Mouse (Mus musculus) right cerebral cortex, postnatal 25 days (tissue): ENCODE measurements around the gene Ubfd1.
A peak's percentile ranks its signal among the peaks of the same experiment; 100 is the strongest.
"Not testable (repeated sequence)": the region's sequence is repeated elsewhere in the genome, so short reads cannot be mapped to it uniquely, and the experiment has no call there.

ENCODE experiments used
- DNase-seq: peaks from one replicate; pipeline ENCODE4 v3.0.0; 2022

Gene Ubfd1

DNA sequence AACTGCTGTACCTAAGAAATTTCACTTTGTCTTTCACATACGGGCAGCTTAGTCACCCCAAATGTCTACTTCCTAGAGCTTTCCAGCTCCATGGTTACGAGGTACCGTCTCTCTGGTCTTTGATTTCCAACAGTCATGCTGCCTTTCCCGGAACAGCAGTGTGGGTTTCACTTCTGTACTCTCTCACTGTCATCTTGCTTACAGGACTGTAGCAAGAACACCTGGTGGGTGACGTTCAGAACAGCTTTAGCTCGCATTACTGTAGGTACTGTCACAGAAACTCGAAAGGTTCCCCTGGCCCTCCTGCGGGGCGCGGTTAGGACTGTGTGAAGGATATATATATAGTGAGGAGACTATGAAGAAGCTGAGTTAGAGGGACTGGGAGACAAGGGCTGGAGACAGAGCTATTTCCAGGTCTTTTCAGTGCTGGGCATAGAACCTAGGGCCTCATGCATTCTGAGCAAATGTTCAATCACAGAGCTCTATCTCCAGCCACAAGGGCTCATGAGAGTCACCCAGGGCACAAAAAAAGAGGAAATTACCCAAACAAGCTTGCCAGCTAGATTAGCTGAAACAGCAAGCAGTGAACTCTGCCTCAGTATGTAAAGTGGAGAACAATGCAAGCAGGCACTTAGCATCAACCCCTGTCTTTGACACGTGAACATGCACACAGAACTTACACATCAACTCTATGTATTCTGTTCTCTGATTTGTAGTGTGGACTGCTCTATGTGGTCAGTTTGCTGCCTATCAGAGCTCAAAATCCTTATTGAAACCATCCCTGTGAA, 20.4 kb downstream of the Ubfd1 start:
- DNase-seq: no peak

DNA sequence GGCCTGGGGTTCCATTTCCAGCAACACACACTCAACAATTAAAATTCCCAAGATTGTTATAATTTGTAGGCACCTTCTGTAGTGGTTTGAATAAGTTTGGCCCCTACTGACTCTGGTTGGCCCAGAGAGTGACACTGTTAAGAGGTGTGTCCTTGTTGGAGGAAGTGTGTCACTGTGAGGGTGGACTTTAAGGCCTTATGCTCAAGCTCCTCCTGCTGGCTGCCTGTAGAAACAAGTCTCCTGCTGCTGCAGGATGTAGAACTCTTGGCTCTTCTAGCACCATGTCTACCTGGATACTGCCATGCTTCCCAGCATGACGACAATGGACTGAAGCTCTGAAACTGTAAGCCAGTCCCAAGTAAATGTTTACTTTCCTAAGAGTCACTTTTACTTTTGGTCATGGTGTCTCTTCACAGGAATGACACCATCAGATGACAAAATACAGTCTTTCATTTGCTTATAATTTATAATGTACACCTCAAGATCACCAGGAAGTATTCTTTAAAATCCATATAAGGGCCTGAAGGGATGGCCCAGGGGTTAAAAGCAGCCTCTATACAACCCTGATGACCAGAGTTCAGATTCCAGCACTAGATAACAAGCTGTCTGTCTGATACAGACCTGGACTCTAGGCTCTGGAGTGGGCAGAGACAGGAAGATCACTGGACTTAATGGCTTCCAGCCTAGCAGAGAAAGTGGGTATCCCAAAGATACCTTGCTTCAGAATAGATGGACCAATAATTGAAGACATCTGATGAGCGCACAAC, 27.8 kb downstream of the Ubfd1 start:
- no peak for DNase-seq

GRCm38 (mm10) chr7:122098009-122098408, 31.0 kb downstream of the Ubfd1 start:
- DNase-seq: no peak

DNA sequence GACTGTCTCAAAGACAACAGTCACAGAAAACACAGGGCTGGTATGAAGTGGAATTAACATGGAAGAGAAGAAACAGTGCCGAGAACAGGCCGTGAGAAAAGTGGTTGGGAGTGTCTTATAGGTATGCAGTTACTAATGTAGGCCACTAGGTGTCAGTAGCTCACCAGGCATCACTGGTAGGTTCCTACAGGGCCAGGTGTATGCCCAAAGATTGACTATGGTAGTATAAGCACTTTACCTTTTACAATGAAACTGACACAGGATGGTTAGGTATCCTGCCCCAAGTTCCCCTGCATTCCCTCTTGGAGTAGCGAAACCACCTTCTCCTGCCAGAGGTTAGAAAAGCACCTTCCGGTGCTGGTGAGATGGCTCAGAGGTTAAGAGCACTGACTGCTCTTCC, 32.2 kb downstream of the Ubfd1 start:
- peak; percentile 21 for DNase-seq

DNA sequence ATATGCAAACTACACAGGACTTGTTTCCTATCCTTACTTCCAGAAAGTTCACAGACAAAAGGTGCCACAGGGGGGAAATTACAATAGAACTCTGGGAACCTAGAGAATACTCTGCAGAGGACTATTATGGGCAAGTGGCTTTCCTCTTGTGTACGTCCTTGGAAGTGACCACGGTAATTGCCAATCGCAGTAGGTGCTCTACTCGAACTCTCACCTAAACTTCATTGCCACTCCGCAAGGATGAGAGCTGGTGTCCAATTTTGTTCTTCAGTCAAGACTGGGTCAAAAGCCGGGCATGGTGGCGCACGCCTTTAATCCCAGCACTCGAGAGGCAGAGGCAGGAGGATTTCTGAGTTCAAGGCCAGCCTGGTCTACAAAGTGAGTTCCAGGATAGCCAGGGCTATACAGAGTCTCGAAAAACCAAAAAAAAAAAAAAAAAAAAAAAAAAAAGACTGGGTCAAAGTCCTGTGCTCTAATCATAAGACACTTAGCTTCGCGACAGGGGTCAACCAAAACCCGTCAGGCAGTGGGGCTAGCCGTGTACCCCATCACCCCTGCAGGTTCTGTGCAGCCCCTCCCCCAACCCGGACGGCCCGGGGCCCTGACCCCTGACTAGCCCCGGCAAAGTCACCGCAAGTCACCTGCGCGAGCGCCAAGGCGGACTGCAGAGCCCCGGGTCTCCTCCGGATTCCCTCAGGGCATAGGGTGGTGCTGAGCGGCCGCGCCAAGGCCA, 34.2 kb downstream of the Ubfd1 start:
- not testable (repeated sequence) for DNase-seq

- peak; percentile 92 for DNase-seq
Measured at GRCm38 (mm10) chr7:122101747-122102244, 34.8 kb downstream of the Ubfd1 start, which contains the start of gene Ndufab1. Gene Ndufab1 (minus strand): TSS chr7:122101886.

- DNase-seq: no peak
Measured at GRCm38 (mm10) chr7:122108206-122108605, 41.2 kb downstream of the Ubfd1 start.

- no peak for DNase-seq
Measured at GRCm38 (mm10) chr7:122123518-122123917, 56.5 kb downstream of the Ubfd1 start.

DNA sequence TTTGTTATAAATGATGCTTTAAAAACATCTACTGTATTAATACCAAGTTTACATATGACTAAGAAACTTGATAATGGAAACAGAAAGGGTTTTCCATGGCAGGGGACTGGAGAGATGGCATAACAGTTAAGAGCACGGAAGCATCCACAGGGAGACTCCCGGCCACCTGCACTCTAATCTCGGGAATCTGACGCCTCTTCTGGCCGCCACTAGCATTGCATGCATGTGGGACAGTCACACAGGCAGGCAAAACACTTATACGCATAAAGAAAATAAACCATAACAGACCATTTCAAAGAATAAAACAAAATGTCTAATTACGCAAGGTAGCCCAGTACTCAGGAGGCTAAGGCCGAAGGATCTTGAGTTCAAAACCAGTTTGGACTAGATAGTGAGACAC, 58.7 kb downstream of the Ubfd1 start:
- no peak for DNase-seq

GRCm38 (mm10) chr7:122126946-122127345, 60.0 kb downstream of the Ubfd1 start:
- no peak for DNase-seq
